Mouse (Mus musculus) liver, embryonic 14.5 days (tissue): ENCODE measurements around the gene Urb1.

Experiments used
- CTCF ChIP-seq: IDR thresholded peaks from 2 replicates; pipeline ENCODE4 v1.5.1; 2016; ENCODE audit warnings: antibody characterized with exemption, low read depth, control low read depth
- EP300 ChIP-seq: IDR thresholded peaks from 2 replicates; pipeline ENCODE4 v1.6.1; 2016; ENCODE audit warnings: antibody characterized with exemption, low read depth

- TF ChIP-seq EP300 = no peak
- TF ChIP-seq CTCF = no peak
Measured at GRCm38 (mm10) chr16:90785257-90785656, 25.0 kb downstream of the Urb1 start.
